Mouse (Mus musculus): ENCODE results near the gene Lce1g.

DNA sequence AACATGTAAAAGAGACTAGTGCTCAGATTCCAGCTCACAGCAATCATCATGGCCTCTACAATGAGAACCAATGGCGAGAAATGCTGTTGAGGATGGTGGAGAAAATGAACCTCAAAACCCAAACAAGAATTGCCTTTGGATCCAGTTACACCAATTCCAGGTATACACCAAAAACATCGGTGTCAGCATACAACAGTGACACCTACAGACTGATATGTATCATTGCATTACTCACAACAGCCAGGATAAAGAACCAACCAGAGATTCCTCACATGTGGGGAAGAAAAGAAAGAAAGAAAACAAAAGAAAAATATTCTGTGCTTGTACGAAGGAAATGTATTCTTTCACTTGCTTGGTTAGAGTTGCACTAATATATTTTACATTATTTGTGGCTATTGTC, 19.4 kb upstream of the Lce1g start:
- TF ChIP-seq CTCF (IDR thresholded peaks at IDR 0.05; ENCODE audit: low read depth, low read length) (no peak), POLR2A (IDR thresholded peaks at IDR 0.05; ENCODE audit: insufficient read depth, low read length) (no peak), EP300 (IDR thresholded peaks at IDR 0.05; ENCODE audit: insufficient read depth, low read depth, low read length) (no peak)

Measured in ES-Bruce4 (cell line).